Mouse (Mus musculus) megakaryocyte-erythroid progenitor cell, adult 5-6 weeks (primary cell): Measurements from ENCODE around the gene Tlnrd1. TPM values are rescaled to one million over a fixed set of nuclear protein-coding genes. Genes with fewer than 3 reads are reported as not detected.
"Not testable (repeated sequence)": the region's sequence is repeated elsewhere in the genome, so short reads cannot be mapped to it uniquely, and the experiment has no call there.

Experiments used
- ATAC-seq: replicated peaks from 2 replicates; pipeline ENCODE4 v1.8.0; 2016; ENCODE audit warnings: mild to moderate bottlenecking, inconsistent platforms; ENCODE audit not compliant: severe bottlenecking, poor library complexity, low FRiP score, low TSS enrichment
- total RNA-seq, 2 experiments: library from RNA; stranded (forward) in 1 of 2; stranded (reverse) in 1 of 2; fragments of 200-1000, 215-1000 nt in 1 of 2; fragments of >200 nt in 1 of 2; fragmentation: Nextera tagmentation in 1 of 2; gene quantifications; 2 replicates each; pipeline ENCODE4 v1.2.3; 2014 to 2017

Tlnrd1 gene
- total RNA-seq (2014; fragmentation: Nextera tagmentation) (8.5 and 11.3 TPM in 2 replicates), total RNA-seq (2017) (4.4 and 7.8 TPM in 2 replicates)

DNA sequence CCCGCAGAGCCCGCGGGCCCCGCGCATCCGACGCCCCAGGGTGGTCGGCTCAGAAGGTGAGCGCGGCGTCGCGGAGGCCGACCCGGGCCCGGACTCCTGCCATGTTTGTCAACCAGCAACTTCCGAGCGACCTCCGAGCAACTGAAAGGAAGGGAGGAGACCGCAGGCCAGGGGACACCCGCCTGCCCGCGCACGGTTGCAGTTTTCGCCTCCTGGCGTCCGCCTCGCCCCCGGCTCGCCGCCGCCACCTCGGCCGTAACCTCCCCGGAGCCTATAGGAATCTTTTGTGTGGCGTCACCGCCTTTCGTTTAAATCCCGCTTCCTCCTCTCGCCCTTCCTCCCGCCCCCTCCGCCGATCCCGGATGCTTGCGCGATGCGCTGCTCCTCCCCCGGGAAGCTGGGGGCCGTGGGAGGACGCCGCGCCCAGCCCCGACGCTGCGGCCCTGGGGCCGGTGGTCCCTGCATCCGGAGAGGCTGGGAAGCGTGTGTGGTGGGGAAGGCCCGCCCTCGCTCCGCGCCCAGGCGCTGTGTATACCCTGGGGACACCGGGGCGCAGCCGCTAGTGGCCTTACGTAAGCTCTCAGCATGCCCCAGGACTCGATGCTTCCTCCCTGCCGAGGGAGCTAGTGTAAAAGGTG, at the start of gene Tlnrd1, which contains the start of gene Mesd:
Gene Tlnrd1, minus strand, starts transcription at position 285 of the 638 bp plus-strand sequence.
Gene Mesd, plus strand, starts transcription at position 446 of the 638 bp plus-strand sequence.
- ATAC-seq, result peak; percentile 51

DNA sequence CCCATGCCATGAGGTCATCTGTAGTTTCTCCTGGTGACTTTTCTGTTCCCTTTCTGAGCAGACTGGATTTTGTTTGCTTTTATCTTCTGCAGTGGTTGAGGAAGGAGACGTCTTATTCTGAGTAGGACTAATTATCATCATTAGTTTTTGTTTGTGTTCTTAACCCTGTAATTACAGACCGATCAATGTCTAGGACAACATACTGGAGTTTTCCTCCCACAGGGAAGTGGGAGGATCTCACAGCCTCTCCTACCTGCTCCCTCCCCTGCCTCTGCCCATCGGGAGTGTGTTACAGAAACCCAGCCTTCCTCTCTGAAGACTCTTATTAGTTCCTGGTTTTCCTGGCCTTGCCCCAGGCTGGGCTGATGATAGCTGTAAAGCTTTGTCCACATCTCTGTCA, 37.5 kb upstream of the Tlnrd1 start:
- ATAC-seq, result no peak

DNA sequence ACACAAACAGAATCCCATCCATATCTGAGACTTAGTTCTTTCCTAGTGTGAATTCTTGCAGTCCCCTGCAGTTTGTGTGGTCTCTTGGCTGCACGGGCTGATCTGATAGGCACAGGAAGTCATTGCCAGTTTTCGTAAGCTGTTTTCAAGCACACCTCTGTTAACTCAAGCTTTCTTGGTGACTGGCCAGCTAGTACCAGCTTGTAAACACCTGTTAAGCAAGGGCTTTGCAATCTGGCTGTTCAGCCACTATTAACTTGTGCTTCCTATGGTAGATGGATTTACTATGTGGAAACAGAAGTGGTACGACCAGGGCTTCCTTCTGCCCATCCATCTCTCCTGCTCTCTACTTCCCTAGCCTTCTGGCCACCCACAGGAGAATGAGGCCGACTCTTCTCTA, 36.1 kb upstream of the Tlnrd1 start:
- no peak for ATAC-seq

GRCm38 (mm10) chr7:83914566-83914965, 30.5 kb upstream of the Tlnrd1 start:
- ATAC-seq, result peak; percentile 82

GRCm38 (mm10) chr7:83913995-83914394, 29.9 kb upstream of the Tlnrd1 start:
- no peak for ATAC-seq

DNA sequence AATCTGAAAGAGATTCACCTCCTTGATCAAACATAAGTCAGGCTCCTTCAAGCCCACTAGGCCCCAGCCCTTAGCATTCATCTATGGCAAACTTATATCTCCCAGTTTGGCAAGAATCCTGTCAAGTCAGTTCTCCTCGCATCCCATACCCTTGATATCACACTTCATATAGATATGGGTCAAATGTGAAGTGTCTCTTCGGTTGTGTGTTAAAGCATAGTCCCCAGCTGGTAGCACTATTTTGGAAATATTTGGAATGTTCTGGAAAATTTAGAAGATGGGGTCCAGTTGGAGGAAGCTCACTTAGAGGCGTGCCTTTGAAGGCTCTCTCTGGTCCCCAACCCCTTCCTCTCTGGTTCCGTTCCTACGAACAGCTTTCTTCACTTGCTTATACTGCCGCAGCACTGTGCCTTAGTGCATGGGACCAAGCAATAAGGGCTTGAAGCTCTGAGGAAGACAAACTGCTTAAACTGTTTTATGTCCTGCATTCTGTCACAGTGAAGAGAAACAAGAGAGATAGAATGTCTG, 29.4 kb upstream of the Tlnrd1 start:
- no peak for ATAC-seq

DNA sequence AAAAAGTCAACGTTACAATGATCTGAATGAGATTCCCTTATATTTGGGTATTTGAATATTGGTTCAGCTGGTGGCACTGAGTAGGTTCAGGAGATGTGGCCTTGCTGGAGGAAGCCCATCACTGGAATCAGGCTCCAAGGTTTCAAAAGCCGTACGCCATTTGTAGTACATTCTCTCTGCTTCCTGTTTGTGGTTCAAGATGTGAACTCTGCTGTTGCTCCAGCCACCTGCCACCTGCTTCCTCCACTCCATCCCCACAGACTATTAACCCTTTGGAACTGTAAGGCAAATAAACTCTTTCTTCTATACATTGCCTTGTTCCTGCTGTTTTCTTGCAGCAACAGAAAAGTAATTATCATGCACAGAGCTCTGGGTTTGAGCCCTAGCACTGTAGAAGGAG, 27.8 kb upstream of the Tlnrd1 start:
- no peak for ATAC-seq

GRCm38 (mm10) chr7:83904831-83905230, 20.7 kb upstream of the Tlnrd1 start:
- ATAC-seq, result no peak

DNA sequence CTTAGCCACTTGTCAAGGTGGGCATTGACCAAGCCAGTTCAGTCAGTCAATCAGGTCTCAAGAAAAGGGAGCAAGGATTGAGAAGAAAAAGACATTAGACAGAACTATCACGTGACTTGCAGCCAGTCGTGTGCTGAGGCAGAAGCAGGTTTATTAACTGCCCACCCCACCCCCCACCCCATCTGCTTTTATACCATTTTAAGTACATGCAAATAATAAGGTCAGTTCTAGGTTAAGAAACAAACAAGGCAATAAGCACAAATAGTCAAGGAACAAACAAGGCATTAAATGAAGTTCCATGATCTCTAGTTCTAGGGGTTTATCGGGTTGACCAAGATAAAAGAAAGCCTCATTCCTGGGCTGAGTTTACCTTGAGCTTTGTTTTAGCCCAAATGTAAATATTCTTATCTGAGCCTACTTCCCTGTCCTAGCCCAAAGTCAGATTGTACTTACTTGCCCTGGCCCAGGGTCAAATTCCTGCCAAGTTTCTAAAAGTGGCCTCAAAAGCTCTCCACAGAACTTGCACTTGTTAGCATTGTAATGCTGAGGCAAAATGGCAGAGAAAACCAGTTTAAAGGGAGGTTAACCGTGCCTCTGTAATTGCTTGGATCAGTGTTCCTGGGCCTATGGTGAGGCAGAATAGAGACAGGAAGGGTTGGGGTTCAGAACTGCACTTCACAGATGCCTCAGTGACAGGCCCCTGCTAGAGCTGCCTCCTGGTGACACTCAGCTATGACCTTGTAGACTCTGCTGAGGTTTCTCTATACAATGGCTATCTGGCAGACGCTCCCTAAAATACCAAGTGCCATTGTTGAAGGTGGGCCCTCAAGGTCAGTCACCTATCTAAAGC, 18.4 kb upstream of the Tlnrd1 start:
- no peak for ATAC-seq

GRCm38 (mm10) chr7:83901425-83901824, 17.3 kb upstream of the Tlnrd1 start:
- no peak for ATAC-seq

GRCm38 (mm10) chr7:83900519-83900918, 16.4 kb upstream of the Tlnrd1 start:
- ATAC-seq, result no peak

- ATAC-seq, result peak; percentile 97
These were observed 14.2 kb upstream of the Tlnrd1 start for GRCm38 (mm10) chr7:83898267-83898666.

DNA sequence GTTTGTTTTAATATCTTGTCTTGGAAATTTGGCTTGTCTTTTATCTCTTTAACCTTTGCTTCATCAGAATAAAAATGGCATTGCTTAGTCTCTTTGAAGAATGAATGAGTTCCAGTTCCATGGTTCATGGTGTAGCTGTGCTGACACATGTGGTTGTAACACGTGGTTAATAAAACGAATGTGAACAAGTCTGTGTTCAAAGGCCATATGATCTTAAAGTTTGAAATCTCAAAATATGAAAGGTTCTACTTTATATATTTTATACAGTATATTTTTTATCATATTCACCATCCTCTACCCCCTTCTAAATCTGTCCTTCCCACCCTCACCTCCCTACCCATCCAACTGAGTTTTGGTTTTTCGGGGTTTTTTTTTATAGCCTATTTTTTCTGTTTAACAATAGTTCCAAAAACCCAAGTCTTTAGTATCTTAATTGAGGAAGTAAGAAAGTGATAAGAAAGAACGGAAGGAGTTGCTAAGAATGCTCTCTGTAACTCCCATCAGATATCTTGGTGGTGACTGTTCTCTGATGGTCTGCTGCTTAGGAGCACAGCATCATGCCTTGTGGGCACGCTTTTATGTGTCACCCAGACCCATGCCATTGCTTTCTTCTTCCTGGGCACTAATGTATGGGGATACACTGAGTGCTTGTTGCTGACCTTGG, 12.1 kb upstream of the Tlnrd1 start:
- no peak for ATAC-seq

GRCm38 (mm10) chr7:83894348-83894747, 10.2 kb upstream of the Tlnrd1 start:
- ATAC-seq, result no peak

- ATAC-seq, result no peak
These were observed 8.2 kb upstream of the Tlnrd1 start for GRCm38 (mm10) chr7:83892333-83892669.

DNA sequence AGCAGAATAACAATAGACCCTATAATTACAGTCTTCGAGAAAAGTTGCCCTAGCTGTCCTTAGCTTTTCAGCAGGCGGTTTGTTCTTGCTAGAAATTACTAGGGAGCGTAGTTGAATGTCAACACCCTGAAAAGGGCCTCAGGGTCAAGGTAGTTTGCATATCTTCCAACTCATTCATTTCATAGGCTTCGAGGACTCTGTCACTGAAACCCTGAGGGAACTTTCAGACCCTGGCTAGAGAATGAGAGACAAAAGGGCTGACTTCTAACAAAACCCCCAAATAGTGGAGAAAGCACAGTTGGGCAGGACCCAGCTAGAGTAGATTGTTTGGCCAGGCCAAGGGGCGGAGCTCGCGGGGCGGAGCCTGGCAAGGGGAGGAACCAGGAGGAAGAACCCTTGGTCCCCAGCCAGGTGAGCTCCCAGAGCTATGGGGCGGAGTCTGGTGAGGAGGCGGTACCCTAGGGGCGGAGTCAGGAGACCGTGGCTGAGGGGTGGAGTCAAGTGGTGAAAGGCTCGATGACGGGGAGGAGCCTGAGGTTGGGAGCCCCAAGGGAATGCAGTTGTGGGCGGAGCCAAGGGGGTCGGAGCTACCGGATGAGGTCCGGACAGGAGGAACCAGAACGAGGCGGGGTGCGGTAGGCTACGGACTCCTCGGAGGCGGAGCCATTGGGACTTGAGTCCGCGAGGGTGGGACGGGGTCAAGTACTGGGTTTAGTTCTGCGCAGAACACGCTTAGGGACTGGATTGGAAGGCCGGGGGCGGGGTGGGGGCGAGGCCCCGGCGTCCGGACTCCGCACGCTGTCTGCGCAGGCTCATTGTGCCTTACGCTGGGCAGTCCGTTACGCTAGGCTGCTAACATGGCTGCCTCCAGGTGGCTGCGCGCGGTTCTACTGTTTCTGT, 7.6 kb upstream of the Tlnrd1 start:
- peak; percentile 95 for ATAC-seq

- ATAC-seq, result not testable (repeated sequence)
These were observed 5.8 kb upstream of the Tlnrd1 start for GRCm38 (mm10) chr7:83889946-83890345.

- no peak for ATAC-seq
These were observed 5.3 kb upstream of the Tlnrd1 start for GRCm38 (mm10) chr7:83889383-83889782.
